Mouse (Mus musculus) Muller cell, postnatal 12 days (primary cell): ENCODE results near the gene Fgfr2.

Experiments used
- DNase-seq: peaks from one replicate; pipeline ENCODE4 v3.0.0-alpha.2; 2015; ENCODE audit errors: inconsistent ontology term

The Fgfr2 gene

DNA sequence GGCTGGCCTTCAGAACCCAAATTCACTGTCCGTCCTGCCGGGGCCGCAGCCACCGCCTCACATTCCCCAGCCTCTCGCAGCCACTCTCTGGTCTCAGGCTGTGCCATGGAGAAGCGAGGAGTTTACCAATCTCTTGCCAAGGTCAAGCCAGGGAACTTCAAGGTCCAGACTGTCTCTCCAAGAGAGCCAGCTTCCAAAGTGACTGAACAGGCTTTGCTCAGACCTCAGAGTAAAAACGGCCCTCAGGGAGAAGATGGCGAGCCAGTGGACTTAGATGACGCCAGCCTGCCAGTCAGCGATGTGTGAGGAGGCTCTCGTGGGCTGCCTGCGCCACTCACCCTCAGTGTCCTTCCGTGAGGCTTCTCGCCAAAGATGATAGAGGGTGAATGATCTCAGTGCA, 2212.3 kb downstream of the Fgfr2 start:
- DNase-seq = no peak

DNA sequence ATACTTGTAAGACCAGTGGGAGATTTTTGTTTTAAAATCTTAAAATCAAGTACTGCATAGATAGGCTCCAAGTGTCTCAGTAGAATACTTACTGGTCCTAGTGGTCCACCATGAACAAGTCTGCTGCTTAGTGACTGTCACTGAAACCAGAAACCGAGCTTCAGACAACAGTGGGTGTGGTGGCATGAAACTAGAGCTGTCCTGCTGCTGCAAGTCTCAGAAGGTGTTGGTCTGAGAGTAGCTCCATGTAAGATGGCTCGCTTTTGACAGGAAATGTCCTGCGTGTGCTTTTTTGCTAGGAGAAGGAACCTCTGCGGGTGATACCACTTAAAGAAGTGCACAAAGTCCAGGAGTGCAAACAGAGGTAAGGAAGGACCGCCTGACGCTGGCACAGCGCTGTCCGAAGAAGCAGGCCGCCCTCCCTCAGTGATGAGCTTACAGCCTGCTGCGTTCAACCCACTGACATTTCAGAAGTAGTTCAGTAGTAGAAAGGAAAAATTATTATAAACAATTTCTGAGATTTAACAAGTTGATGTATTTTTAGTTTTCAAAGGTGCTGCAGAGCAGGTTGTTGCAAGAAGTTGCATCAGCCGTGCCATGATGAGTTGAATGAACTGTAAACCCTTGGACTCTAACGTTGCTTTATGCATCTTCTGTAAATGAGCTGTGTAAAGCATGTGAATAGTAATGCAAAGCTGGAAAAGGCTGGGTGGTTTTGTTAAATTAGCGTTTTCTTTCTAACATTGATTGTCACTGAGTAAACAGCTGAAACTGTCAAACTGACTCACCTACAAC, 2218.4 kb downstream of the Fgfr2 start:
- DNase-seq = no peak

DNA sequence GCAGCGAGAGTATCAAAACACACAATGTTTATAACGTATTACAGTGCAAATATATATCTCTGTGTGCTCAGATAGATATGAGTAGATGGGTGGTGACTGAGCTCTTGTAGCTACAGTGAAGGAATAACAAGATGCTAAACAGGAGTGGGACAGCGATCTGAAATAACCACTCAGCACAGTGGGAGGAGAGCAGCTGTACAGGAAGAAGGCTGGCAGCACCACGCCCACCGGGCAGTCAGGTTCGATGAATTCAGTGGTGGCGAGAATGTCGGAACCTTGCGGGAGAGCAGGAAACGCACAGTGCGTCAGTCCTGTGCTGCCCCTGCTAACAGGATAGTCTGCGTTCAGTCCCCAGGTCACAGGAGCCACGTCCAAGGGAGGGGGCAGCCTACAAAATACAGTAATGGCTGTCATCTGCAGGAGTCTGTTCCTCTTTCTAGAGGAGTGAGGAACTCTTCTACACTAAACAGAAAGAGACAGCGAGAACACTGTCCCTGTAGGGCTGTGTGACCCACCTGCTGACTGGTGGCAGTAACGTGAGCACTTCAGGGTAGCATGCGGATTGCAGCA, 2219.6 kb downstream of the Fgfr2 start:
- DNase-seq = no peak

GRCm38 (mm10) chr7:130902929-130903328, 2220.2 kb downstream of the Fgfr2 start:
- no peak for DNase-seq

DNA sequence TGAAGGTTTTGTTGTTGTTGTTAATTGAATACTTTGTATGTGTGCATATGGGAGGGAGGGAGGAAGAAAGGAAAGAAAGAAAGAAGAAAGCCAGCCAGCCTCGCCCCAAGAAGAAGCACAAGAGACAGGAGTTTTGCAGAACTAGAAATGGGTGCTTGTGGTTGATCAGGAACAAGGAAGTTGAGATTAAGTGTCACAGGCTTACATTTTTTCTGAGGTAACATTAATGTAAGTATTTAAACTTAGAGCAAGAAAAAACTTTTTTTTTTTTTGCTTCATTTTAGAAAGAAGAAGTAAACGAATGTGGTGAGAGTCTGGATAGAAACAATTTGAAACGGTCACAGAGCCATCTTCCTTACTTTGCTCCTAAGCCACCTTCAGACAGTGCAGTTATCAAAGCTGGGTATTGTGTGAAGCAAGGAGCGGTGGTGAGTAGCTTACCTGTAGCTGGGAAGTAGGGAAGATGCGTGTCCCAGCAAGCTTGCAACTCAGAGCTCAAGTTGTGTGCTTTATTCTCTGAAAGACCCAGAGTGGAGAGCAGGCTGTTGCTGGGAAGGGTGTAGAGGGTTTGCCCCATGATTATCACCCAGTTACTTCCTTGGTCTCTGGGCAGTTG, 2222.8 kb downstream of the Fgfr2 start:
- DNase-seq = no peak

- DNase-seq = no peak
Measured at GRCm38 (mm10) chr7:130898373-130898772, 2224.8 kb downstream of the Fgfr2 start.

GRCm38 (mm10) chr7:130897201-130897600, 2225.9 kb downstream of the Fgfr2 start:
- no peak for DNase-seq

DNA sequence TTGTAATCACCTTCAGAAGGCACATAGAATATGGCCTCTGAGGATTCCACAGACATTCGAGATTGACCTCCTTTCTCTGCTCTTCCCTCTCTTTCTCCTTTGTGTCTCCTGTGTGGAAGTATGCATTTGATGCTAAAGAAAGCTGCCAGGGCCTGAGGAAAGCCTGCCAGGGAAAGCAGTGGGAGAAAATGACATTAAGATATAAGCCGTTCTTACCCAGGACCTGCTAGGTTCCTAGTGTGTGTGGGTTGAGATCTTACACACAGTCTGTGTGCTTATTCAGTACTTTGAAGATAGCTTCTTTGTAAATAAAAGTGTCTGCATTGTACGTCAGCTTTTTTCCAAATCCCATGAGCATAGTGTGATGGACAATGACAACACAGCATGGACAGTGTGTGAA, 2227.1 kb downstream of the Fgfr2 start:
- DNase-seq = no peak

DNA sequence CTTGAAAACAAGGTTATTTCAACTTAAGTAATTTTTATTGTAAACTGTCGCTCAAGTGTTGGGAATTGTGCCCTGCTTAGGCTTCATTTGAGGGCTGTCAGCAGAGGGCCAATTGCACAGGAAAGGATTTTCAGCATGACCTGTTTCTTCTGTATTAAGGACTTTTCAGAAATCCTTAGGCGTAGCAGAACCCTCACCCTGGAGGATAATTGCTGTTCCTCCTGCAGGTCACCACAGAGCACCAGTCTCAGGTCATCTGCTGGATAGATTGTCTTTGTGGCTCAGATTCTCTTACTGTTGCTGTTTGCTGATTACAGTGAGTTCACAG, 2227.6 kb downstream of the Fgfr2 start:
- peak; percentile 15 for DNase-seq

GRCm38 (mm10) chr7:130894931-130895617, 2228.1 kb downstream of the Fgfr2 start:
- peak; percentile 41 for DNase-seq

- DNase-seq = peak; percentile 52
Measured at GRCm38 (mm10) chr7:130892973-130893372, 2230.2 kb downstream of the Fgfr2 start.

- DNase-seq = no peak
Measured at GRCm38 (mm10) chr7:130890871-130891270, 2232.3 kb downstream of the Fgfr2 start.

- DNase-seq = peak; percentile 47
Measured at GRCm38 (mm10) chr7:130887946-130888345, 2235.2 kb downstream of the Fgfr2 start.

- no peak for DNase-seq
Measured at GRCm38 (mm10) chr7:130886246-130886645, 2236.9 kb downstream of the Fgfr2 start.

GRCm38 (mm10) chr7:130884161-130884560, 2239.0 kb downstream of the Fgfr2 start:
- DNase-seq = no peak

DNA sequence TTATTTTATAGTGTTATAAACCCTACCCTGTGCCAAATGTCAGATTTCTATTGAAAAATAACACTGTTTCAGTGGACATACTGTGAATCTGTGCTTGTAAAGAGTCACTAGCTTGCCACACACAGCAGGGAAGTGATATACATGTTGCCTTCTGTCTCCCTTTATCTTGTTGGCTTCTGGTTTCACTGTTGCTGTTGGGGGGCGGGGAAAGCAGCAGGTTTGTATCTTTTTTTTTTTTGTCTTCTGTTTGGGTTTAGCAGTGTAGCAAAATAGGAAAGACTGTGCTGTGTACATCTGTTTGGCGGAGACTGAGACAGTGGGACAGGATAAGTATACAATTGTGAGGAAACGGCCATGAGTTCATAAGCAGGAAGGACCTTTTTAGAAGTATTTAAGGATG, 2255.9 kb downstream of the Fgfr2 start:
- DNase-seq = no peak

DNA sequence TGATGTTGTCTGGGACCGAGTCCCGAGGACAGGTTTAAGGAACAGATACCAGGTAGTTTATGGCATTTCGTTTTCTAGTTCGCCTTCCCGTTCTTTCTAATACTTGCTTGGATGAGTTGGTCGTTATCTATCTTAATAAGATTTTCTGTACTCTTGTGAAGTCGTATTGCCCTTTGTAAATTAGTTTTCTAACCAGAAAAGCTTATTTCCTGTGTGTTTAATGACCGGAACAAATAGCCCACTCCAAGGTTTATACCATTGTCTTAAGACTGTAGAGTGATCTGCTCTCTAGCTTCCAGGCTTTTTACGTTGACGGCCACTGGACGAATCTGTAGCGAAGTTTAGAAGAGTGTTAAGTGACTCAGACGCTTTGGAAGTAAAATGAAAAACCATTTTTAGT, 2256.5 kb downstream of the Fgfr2 start:
- no peak for DNase-seq

DNA sequence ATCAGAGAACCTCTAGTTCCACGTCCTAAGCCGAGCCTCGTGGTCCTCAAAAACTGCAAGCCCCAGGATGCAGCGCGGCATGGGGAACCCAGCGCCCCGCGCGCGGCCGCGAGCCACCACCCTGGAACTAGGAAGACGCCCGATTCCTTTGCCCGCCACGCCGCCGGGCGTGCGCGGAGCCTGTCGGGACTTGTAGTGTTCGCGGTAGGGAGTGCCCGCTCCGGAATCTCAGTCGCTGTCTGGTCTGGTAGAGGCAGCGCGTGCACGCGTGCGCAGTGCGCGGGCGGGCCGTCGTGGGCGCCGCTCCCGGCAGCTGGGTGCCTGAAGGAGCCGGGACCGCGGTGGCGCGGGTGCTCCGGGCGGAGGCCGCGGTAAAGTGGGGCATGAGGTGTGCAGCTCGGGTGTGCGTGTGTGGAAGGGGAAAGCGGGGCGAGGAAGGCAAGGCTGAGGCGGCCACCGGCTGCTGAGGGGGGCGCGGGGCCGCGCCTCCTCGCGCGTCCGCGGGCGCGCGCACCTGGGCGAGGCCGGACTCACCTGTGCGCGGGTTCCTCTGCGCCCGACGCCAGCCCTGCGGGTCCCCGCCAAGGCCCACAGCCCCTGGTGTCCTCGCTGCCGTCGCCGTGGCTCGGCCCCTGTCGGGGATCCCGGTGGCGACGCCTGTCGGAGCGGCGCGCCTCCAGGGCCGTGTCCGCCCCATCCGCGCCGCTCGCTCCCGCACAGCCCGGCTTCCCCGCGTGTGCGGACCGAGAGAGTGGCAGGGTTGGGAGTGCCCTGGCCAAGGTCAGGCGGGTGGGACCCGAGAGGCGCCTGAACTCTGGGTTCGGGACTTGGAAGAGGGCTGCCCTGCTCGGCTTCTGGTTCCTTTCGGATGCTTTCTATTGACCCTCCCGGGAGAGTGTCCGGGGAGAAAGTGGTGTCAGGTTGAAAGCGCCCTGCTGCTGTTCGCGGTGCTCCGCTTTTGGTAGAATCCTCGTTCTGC, 2257.2 kb downstream of the Fgfr2 start, which contains the start of gene Plekha1:
Gene Plekha1 (plus strand): TSS at position 144 of the 979 bp plus-strand sequence.
- DNase-seq = peak; percentile 99

DNA sequence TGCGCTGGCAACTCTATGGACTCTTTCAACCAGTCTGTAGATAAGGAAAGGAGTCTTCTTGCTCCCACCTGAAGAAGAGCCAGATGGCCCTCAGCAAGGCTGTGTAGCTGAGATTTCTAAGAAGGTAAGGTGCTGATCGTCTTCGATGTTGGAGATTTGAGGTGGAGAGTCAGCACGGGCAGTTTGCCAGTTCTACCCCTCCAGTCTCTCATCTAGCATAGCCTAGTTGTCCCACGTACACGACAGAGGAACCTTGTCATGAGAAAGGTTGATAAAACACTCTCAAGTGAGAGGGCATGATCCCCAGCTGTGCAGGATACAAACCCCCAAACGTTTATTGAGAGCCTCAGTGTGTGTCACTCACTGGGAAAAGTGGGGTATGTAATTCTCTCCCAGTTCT, 2258.4 kb downstream of the Fgfr2 start:
- DNase-seq = no peak

GRCm38 (mm10) chr7:130862501-130862900, 2260.6 kb downstream of the Fgfr2 start:
- peak; percentile 71 for DNase-seq

DNA sequence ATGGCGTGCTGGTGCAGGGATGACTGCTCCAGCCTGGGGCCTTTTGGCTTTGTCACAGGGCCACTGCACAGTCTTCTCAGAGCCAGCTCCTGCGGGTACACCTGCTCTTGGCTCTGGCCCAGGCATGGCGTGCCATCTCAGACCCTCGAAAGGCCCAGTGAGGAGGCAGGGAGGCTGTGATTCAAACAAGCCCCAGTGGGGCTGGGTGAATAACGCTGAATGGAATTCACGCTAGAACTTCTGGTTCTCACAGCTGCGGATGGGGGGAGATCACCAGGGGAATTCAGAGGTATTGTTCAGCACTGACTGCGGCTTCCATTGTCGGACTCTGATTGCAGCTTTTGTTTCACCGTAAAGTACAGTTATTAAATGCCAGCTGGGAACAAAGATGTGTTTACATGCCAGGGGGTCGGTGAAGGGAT, 2262.4 kb downstream of the Fgfr2 start:
- peak; percentile 90 for DNase-seq
